Mouse (Mus musculus) heart, embryonic 14.5 days (tissue): ENCODE data around the gene Olfr365. TPM values are rescaled to one million over a fixed set of nuclear protein-coding genes. Genes with fewer than 3 reads are reported as not detected.

Experiments used
- ATAC-seq: fragments of 200-750 bp; cut with Nextera tagmentation; 2 replicates; pipeline ENCODE4 v1.8.0; 2017; ENCODE audit warnings: low read depth, moderate TSS enrichment; ENCODE audit not compliant: insufficient number of reproducible peaks, insufficient read depth, low FRiP score
- H3K27ac ChIP-seq, 2 experiments: fragments of 200-500 bp in 1 of 2; fragments of 300-500 bp in 1 of 2; sonication (generic) in 1 of 2; replicated peaks in 1 of 2; 2 replicates each; pipeline ENCODE4 v1.5.1; 2012 to 2014; ENCODE audit warnings: low read depth in 2 of 2, low read length in 2 of 2, control low read depth in 1 of 2, mild to moderate bottlenecking in 1 of 2, mixed read lengths in 1 of 2; ENCODE audit not compliant: control insufficient read depth in 1 of 2, insufficient read depth in 1 of 2
- H3K27me3 ChIP-seq: fragments of 300-500 bp; sonication (generic); 2 replicates; pipeline ENCODE4 v1.6.1; 2014; ENCODE audit warnings: mild to moderate bottlenecking, low read length, control low read depth; ENCODE audit not compliant: control insufficient read depth, insufficient read depth
- H3K36me3 ChIP-seq: fragments of 300-500 bp; sonication (generic); 2 replicates; pipeline ENCODE4 v1.6.1; 2014; ENCODE audit warnings: mild to moderate bottlenecking, control low read depth, low read length, mixed read lengths; ENCODE audit not compliant: control insufficient read depth, insufficient read depth
- H3K4me1 ChIP-seq, 2 experiments: fragments of 200-500 bp in 1 of 2; fragments of 300-500 bp in 1 of 2; sonication (generic) in 1 of 2; 2 replicates each; pipeline ENCODE4 v1.6.1; 2012 to 2014; ENCODE audit warnings: low read length in 2 of 2, control low read depth in 1 of 2, mixed read lengths in 1 of 2; ENCODE audit not compliant: control insufficient read depth in 2 of 2, insufficient read depth in 2 of 2
- H3K4me2 ChIP-seq: fragments of 300-500 bp; sonication (generic); 2 replicates; pipeline ENCODE4 v1.6.1; 2014; ENCODE audit warnings: mild to moderate bottlenecking, low read length
- H3K4me3 ChIP-seq, 2 experiments: fragments of 200-500 bp in 1 of 2; fragments of 300-500 bp in 1 of 2; sonication (generic) in 1 of 2; 2 replicates each; pipeline ENCODE4 v1.5.1; 2012 to 2014; ENCODE audit warnings: low read length in 2 of 2, mild to moderate bottlenecking in 2 of 2, control low read depth in 1 of 2, low read depth in 1 of 2, moderate library complexity in 1 of 2; ENCODE audit not compliant: control insufficient read depth in 1 of 2, insufficient read depth in 1 of 2
- H3K9ac ChIP-seq: fragments of 300-500 bp; sonication (generic); 2 replicates; pipeline ENCODE4 v1.6.1; 2014; ENCODE audit warnings: mild to moderate bottlenecking, low read length
- H3K9me3 ChIP-seq: fragments of 300-500 bp; sonication (generic); 2 replicates; pipeline ENCODE4 v1.6.1; 2016; ENCODE audit warnings: low read length, control low read depth; ENCODE audit not compliant: control insufficient read depth
- WGBS: fragments of 180-500 bp; shearing (Covaris S2); extraction: QIAGEN DNeasy Blood & Tissue Kit; methylation state at CpG from one replicate; pipeline ENCODE4 v1.1.7; 2014; 5-methylcytosine and 5-hydroxymethylcytosine counted together
- polyA plus RNA-seq: library from polyadenylated mRNA; unstranded; fragments of >200 nt; fragmentation: Nextera tagmentation; extraction: Ambion mirVana; gene quantifications from 2 replicates; pipeline ENCODE4 v1.2.1, GENCODE M21; 2014

Olfr365 gene
- polyA plus RNA-seq, result not detected in 2 replicates

DNA sequence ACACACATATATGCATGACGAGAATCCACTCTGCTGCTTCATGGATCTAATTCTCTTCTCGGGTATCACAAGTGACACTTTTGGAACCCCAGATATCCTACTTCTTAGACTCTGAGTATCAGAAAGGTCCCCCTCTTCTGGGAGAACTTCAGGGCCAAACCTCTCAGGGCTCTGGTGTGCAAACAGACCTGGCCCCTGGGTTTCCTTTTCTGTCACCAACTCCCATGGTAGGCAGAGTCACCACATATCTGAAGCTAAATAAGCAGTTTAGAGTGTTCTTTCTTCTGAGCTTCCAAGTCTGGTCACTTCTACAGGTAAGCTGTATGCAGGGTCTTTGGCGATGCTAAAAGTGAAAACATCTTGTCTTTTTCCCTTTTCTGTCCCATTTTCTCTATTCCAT, at the start of gene Olfr365:
Gene Olfr365, plus strand, starts transcription at position 301 of the 400 bp plus-strand sequence.
- Histone ChIP-seq H3K36me3 (no peaks in the 10 kb centered on the region), H3K4me1 (no peaks in the 10 kb centered on the region), H3K27ac (no peak within 1 kb of the TSS), H3K27me3 (no peaks in the 10 kb centered on the region), H3K9ac (no peak within 1 kb of the TSS), H3K4me2 (no peak within 1 kb of the TSS), H3K9me3 (0 out of 2 replicates have a peak, but pooled peaks cover 2% of the 10 kb centered on the region), H3K4me3 (no peak within 1 kb of the TSS)
- 61% methylated on average over 3 of the region's 3 CpGs for WGBS
- no peak for ATAC-seq

DNA sequence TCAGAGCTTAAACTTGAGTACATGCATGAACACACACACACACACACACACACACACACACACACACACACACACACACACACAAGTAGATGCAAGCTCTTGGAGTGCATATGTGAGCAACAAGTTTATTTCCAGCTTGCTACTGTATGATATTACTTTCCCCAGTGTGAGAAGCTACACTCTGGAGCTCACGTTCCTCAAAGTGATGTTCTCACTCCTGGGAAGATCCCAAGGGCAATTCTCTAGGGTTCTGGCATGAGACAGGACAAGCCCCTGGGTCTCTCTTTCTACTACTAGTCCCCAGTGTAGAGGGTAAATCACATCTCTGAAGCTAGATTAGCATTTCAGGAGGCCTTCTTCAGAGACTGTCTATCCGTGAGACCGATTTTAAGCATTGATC, 49.0 kb upstream of the Olfr365 start, which contains the start of gene Olfr364-ps1:
Gene Olfr364-ps1, plus strand, starts transcription at position 301 of the 400 bp plus-strand sequence.
- Histone ChIP-seq H3K9ac (no peak within 1 kb of the TSS), H3K27me3 (no peaks in the 10 kb centered on the region), H3K36me3 (no peaks in the 10 kb centered on the region), H3K27ac (no peak within 1 kb of the TSS), H3K9me3 (0 out of 2 replicates have a peak, but pooled peaks cover 3% of the 10 kb centered on the region), H3K4me1 (no peaks in the 10 kb centered on the region), H3K4me2 (no peak within 1 kb of the TSS), H3K4me3 (no peak within 1 kb of the TSS)
- WGBS, result 62% methylated on average over 3 of the region's 3 CpGs
- ATAC-seq, result no peak

DNA sequence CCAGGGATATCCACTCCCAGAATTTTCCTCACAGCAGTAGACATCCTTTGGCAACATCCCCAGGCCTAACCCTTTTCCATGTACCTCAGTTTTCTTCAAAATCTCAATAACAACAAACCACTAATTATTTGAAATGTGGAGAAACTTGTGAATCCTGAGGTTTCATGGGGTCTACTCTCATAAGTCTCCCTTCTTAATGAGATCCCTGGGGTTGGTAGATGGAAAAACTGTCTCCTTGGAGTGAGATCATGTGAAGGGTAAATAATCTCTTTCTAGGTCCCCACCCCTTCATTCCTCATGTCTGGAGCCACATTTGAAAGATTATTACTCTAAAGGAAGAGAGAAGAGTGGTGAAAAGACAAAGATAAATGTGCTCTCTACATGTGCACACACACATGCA, 23.3 kb downstream of the Olfr365 start, which contains the start of gene Olfr366:
Gene Olfr366, plus strand, starts transcription at position 301 of the 400 bp plus-strand sequence.
- H3K4me1 ChIP-seq, result no peaks in the 10 kb centered on the region
- H3K4me3 ChIP-seq, result no peak within 1 kb of the TSS
- H3K9ac ChIP-seq, result no peak within 1 kb of the TSS
- ATAC-seq, result no peak
- no peak within 1 kb of the TSS for H3K27ac ChIP-seq
- H3K9me3 ChIP-seq, result no peaks in the 10 kb centered on the region
- H3K27me3 ChIP-seq, result no peaks in the 10 kb centered on the region
- no peaks in the 10 kb centered on the region for H3K36me3 ChIP-seq
- H3K4me2 ChIP-seq, result no peak within 1 kb of the TSS

Other genes starting within 250 kb of the Olfr365 start
- not detected in 2 replicates for gene Olfr357, start 194.4 kb upstream of the Olfr365 start, polyA plus RNA-seq
- gene Olfr358, start 178.9 kb upstream of the Olfr365 start, polyA plus RNA-seq, result not detected in 2 replicates
- gene Olfr360, start 122.5 kb upstream of the Olfr365 start, polyA plus RNA-seq, result not detected in 2 replicates
- not detected in 2 replicates for gene Olfr361, start 98.9 kb upstream of the Olfr365 start, polyA plus RNA-seq
- not detected in 2 replicates for gene Olfr362, start 70.3 kb upstream of the Olfr365 start, polyA plus RNA-seq
- gene Olfr364-ps1, start 48.9 kb upstream of the Olfr365 start, polyA plus RNA-seq, result not detected in 2 replicates
- not detected in 2 replicates for gene Olfr366, start 23.4 kb downstream of the Olfr365 start, polyA plus RNA-seq
- gene Olfr368, start 138.3 kb downstream of the Olfr365 start, polyA plus RNA-seq, result not detected in 2 replicates
- 35.7 and 39.4 TPM in 2 replicates for gene Pdcl, start 171.1 kb downstream of the Olfr365 start, polyA plus RNA-seq
- gene Rc3h2, start 234.7 kb downstream of the Olfr365 start, polyA plus RNA-seq, result 14.9 and 15.4 TPM in 2 replicates